Mouse (Mus musculus) liver, embryonic 14.5 days (tissue): Measurements from ENCODE around the gene Ppfibp1. TPM values are rescaled to one million over a fixed set of nuclear protein-coding genes. Genes with fewer than 3 reads are reported as not detected.

Experiments
- ATAC-seq: fragments of 200-750 bp; cut with Nextera tagmentation; 2 replicates; pipeline ENCODE4 v1.8.0; 2017; ENCODE audit warnings: moderate number of reproducible peaks, mild to moderate bottlenecking, moderate library complexity; ENCODE audit not compliant: insufficient read depth
- DNase-seq, 3 experiments: peaks; one replicate each; pipeline ENCODE4 v3.0.0-alpha.2; 2012 to 2013; ENCODE audit warnings: low read depth in 3 of 3, low spot score in 3 of 3
- H3K27ac ChIP-seq: fragments of 300-500 bp; sonication (generic); 2 replicates; pipeline ENCODE4 v1.5.1; 2014; ENCODE audit warnings: moderate library complexity, mild to moderate bottlenecking, control low read depth, inconsistent platforms
- H3K27me3 ChIP-seq: fragments of 300-500 bp; sonication (generic); 2 replicates; pipeline ENCODE4 v1.6.1; 2014; ENCODE audit warnings: mild to moderate bottlenecking, low read length, moderate library complexity; ENCODE audit not compliant: control insufficient read depth, insufficient read depth
- H3K36me3 ChIP-seq: fragments of 300-500 bp; sonication (generic); replicated peaks from 2 replicates; pipeline ENCODE4 v1.6.1; 2014; ENCODE audit warnings: low read depth; ENCODE audit not compliant: control insufficient read depth, insufficient read depth
- H3K4me1 ChIP-seq, 2 experiments: fragments of 200-500 bp in 1 of 2; fragments of 300-500 bp in 1 of 2; sonication (generic) in 1 of 2; replicated peaks; 2 replicates each; pipeline ENCODE4 v1.6.1; 2012 to 2014; ENCODE audit warnings: antibody characterized with exemption in 1 of 2, inconsistent platforms in 1 of 2, low read length in 1 of 2; ENCODE audit not compliant: control insufficient read depth in 2 of 2, insufficient read depth in 2 of 2
- H3K4me2 ChIP-seq: fragments of 300-500 bp; sonication (generic); 2 replicates; pipeline ENCODE4 v1.6.1; 2014; ENCODE audit warnings: low read depth, mild to moderate bottlenecking, control low read depth, moderate library complexity
- H3K4me3 ChIP-seq, 2 experiments: fragments of 200-500 bp in 1 of 2; fragments of 300-500 bp in 1 of 2; sonication (generic) in 1 of 2; 2 replicates each; pipeline ENCODE4 v1.5.1; 2012 to 2014; ENCODE audit warnings: low read depth in 2 of 2, low read length in 2 of 2, mild to moderate bottlenecking in 2 of 2, control low read depth in 1 of 2, inconsistent platforms in 1 of 2, moderate library complexity in 1 of 2; ENCODE audit not compliant: insufficient read depth in 1 of 2
- H3K9ac ChIP-seq: fragments of 300-500 bp; sonication (generic); replicated peaks from 2 replicates; pipeline ENCODE4 v1.6.1; 2014; ENCODE audit warnings: mild to moderate bottlenecking, control low read depth, moderate library complexity
- H3K9me3 ChIP-seq: fragments of 300-500 bp; sonication (generic); 2 replicates; pipeline ENCODE4 v1.6.1; 2016; ENCODE audit warnings: low read length, mixed read lengths; ENCODE audit not compliant: control insufficient read depth
- CTCF ChIP-seq: IDR thresholded peaks from 2 replicates; pipeline ENCODE4 v1.5.1; 2016; ENCODE audit warnings: antibody characterized with exemption, low read depth, control low read depth
- EP300 ChIP-seq: IDR thresholded peaks from 2 replicates; pipeline ENCODE4 v1.6.1; 2016; ENCODE audit warnings: antibody characterized with exemption, low read depth
- WGBS: fragments of 180-500 bp; shearing (Covaris S2); extraction: QIAGEN DNeasy Blood & Tissue Kit; methylation state at CpG from one replicate; pipeline ENCODE4 v1.1.7; 2014; ENCODE audit not compliant: insufficient replicate concordance; 5-methylcytosine and 5-hydroxymethylcytosine counted together
- polyA plus RNA-seq, 2 experiments: library from polyadenylated mRNA; depleted of rRNA in 1 of 2; stranded (reverse) in 1 of 2; unstranded in 1 of 2; fragments of >200 nt; fragmentation: Nextera tagmentation in 1 of 2; extraction: Ambion mirVana in 1 of 2; gene quantifications; 2 replicates each; pipeline versions ENCODE4 v1.2.1 to v1.2.3; 2012 to 2014

Gene Ppfibp1
- polyA plus RNA-seq, 2 experiments = 5.2 to 9.1 TPM

DNA sequence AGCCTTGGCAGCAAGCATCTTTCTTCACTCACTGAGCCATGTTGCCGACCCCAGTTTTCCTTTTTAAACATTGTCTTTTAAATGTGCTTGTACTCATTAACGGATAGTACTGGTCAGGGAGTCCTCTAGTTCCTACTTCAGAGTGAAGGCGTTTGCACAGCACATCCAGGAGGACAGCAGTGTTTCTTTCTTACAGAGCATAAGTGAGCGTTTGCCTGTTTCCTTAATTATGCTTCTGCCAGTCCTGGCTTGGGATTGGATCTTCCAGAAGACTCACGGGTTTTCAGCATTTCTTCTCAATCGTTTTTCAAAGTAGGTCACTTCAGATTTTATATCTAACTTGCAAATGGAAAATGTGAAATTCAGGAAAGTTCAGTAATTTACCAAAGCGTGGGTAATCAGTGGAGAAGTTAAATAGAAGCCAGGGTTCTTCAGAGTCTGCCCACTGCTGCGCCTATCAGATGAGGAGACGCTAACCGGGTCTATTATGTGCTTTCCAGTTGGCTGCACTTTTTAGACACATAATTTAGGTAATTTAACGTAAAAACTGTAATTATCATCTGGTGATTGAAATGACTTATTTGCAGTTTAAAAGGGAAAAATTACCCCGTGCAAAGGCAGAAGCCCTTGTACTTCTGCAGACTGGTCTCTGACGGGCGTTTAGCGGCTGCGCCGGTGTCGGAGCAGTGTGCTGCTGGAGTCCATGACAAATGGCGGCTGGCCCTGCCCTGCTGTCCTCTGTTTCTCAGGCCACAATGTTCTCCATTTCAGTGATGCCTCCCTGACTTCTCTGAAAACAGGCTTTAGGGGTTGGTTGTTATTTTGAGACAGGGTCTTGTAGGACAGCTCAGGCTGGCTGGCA lies 165.7 kb downstream of the Ppfibp1 start:
- H3K9ac ChIP-seq = no peak overlapping the region
- DNase-seq (no peak), ATAC-seq (no peak)
- no peak overlapping the region for H3K4me2 ChIP-seq
- TF ChIP-seq EP300 (no peak), CTCF (no peak)
- H3K27me3 ChIP-seq = no peaks in the 10 kb centered on the region
- H3K4me1 ChIP-seq = no peaks in the 10 kb centered on the region
- no peak overlapping the region for H3K27ac ChIP-seq
- no peaks in the 10 kb centered on the region for H3K9me3 ChIP-seq
- WGBS = 76% methylated on average over 19 of the region's 19 CpGs
- no peak overlapping the region for H3K4me3 ChIP-seq
- H3K36me3 ChIP-seq = peaks cover 6% of the 10 kb centered on the region

- Histone ChIP-seq H3K9ac (no peak overlapping the region), H3K27me3 (no peaks in the 10 kb centered on the region), H3K4me3 (no peak overlapping the region), H3K27ac (no peak overlapping the region), H3K36me3 (peaks cover 3% of the 10 kb centered on the region), H3K4me1 (no peaks in the 10 kb centered on the region), H3K9me3 (no peaks in the 10 kb centered on the region), H3K4me2 (no peak overlapping the region)
- WGBS = 70% methylated on average over 10 of the region's 10 CpGs
- no peak for ATAC-seq
- TF ChIP-seq EP300 (no peak), CTCF (no peak)
- no peak for DNase-seq
Observed at GRCm38 (mm10) chr6:147055374-147055977, 167.2 kb downstream of the Ppfibp1 start.

- Histone ChIP-seq H3K4me1 (no peaks in the 10 kb centered on the region), H3K4me2 (no peak overlapping the region), H3K4me3 (no peak overlapping the region), H3K27me3 (no peaks in the 10 kb centered on the region), H3K36me3 (peaks cover 7% of the 10 kb centered on the region), H3K27ac (no peak overlapping the region), H3K9ac (no peak overlapping the region), H3K9me3 (no peaks in the 10 kb centered on the region)
- no peak for TF ChIP-seq EP300
- WGBS = 75% methylated on average over 7 of the region's 7 CpGs
- DNase-seq = no peak
- no peak for ATAC-seq
Observed at GRCm38 (mm10) chr6:147059326-147059725, 171.0 kb downstream of the Ppfibp1 start.

GRCm38 (mm10) chr6:147061630-147062029 lies 173.3 kb downstream of the Ppfibp1 start:
- no peak for TF ChIP-seq CTCF
- TF ChIP-seq EP300 = no peak
- DNase-seq = no peak
- no peak overlapping the region for H3K27ac ChIP-seq
- no peak overlapping the region for H3K4me2 ChIP-seq
- H3K9me3 ChIP-seq = no peaks in the 10 kb centered on the region
- WGBS = 77% methylated on average over 9 of the region's 9 CpGs
- no peaks in the 10 kb centered on the region for H3K4me1 ChIP-seq
- no peak overlapping the region for H3K9ac ChIP-seq
- H3K36me3 ChIP-seq = peaks cover 7% of the 10 kb centered on the region
- no peak overlapping the region for H3K4me3 ChIP-seq
- no peaks in the 10 kb centered on the region for H3K27me3 ChIP-seq
- no peak for ATAC-seq

GRCm38 (mm10) chr6:147062034-147062433 lies 173.7 kb downstream of the Ppfibp1 start:
- Histone ChIP-seq H3K4me1 (no peaks in the 10 kb centered on the region), H3K9ac (no peak overlapping the region), H3K4me2 (no peak overlapping the region), H3K4me3 (no peak overlapping the region), H3K36me3 (peaks cover 7% of the 10 kb centered on the region), H3K27ac (no peak overlapping the region), H3K27me3 (no peaks in the 10 kb centered on the region), H3K9me3 (no peaks in the 10 kb centered on the region)
- ATAC-seq (no peak), DNase-seq (no peak)
- TF ChIP-seq EP300 (no peak), CTCF (no peak)
- 75% methylated on average over 7 of the region's 7 CpGs for WGBS
